Mouse (Mus musculus): Measurements from ENCODE around the gene Ltbp3.

The Ltbp3 gene

DNA sequence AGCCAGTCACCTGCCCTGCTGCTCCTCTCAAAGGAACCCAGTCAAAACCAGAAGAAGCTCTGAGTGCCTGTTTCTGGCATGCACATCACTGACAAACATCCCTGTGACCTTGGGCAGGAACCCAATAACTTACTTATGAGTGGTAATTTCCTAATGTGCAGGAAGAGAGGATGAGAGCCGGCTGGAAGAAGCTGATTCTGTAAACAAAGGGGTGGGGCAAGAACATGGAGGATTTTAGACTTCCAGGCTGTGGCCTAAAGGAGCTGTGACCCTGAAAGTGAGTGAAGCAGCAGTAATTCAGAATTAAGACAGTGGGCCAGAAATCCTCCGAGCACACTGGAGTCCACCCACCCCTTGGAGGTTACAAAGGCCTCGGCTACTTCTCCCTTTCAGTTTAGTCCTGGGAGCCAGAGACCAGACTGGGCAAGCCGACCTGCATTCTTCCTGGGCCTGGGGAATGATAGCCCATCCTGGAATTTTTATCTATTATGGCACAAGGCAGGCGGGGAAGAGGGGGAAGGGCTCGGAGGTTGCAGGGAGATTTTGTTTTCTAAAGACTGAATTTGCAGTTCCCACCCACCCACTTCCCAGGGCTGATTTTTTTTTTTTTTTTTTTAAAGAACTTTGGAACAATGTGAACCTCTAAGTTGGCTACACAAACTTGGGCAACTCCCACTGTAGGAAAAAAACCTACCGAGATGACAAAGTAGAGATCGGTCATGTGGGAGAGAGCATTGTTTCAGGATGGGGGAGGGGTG lies 65.5 kb downstream of the Ltbp3 start:
- DNase-seq (ENCODE audit: low read depth, low spot score): no peak

- no peak for DNase-seq (ENCODE audit: low read depth, low spot score)
These were observed 66.1 kb downstream of the Ltbp3 start for GRCm38 (mm10) chr19:5806809-5807205.

- DNase-seq (ENCODE audit: low read depth, low spot score): no peak
These were observed 67.0 kb downstream of the Ltbp3 start for GRCm38 (mm10) chr19:5807740-5808139.

All from forelimb bud, embryonic 11.5 days (tissue).